Mouse (Mus musculus) brain, adult 2 months (tissue): ENCODE data around the gene Ugt1a1.

Source experiments
- DNase-seq: peaks from one replicate; pipeline ENCODE4 v3.0.0; 2011; ENCODE audit warnings: low read depth, low spot score

The Ugt1a1 gene

GRCm38 (mm10) chr1:88234248-88234610 lies 22.5 kb downstream of the Ugt1a1 start:
- no peak for DNase-seq

- DNase-seq: no peak
Observed at GRCm38 (mm10) chr1:88234646-88235045, 22.9 kb downstream of the Ugt1a1 start.

DNA sequence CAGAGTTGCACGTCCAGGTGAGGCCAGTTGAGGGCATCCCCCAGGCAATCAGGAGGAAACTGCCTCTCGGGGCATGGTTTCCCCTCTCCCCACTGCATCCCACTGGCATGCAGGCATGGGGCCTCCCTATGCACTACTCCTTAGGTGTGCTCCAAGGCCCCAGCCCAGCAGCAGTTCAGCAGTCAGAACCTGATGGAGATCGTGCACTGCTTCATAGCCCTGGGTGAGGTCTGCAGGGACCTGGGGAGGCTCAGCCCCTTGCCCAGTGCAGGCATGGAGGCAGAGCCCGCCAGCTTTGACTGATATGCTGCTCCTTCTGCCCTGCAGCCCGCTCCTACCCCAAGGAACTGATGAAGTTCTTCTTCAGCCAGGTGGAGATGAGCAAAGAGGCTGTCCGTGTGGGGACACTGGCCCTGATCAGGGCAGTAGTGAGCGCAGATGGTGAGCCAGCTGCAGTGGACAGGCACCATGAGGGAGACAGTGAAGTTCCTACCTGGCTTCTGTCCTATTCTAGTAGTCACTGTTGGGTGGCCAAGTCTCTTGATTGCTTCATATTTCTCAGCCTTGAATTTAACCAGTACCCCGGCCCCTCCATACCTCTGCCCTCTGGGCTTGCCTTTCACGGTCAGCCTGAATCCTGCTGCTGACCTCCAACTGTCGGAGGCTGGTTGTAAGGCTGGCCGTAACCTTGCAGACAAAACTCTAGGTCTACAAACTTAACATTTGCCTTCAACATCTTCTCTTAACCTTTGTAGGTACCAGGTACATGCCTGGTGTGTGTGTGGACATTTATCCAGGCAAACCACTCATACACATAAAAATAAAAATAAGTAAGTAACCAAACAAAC lies 23.5 kb downstream of the Ugt1a1 start:
- DNase-seq: no peak

DNA sequence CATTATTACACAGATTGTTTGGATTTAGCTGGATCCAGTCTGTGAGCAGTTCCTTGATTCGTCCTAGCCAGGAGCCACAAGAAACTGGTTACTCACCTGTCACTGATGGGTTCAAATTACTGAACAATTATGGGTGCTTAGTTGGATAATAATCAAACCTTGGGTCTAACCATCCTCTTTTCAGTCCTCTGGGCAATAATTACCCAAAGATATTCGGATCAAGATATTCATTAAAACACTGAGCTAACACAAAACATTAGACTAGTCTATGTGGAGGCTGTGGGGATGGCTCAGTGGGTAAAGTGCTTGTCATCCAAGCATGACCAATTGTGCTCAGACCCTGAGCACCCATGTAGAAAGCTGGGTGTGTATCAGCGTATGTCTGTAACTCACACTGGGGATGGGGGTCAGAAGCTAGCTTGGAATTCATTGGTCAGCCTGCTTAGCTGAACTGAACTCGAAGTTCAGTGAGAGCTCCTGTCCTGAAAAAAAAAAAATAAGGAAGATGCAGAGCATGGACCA lies 24.2 kb downstream of the Ugt1a1 start:
- no peak for DNase-seq

- DNase-seq: no peak
Observed at GRCm38 (mm10) chr1:88237311-88237710, 25.6 kb downstream of the Ugt1a1 start.

DNA sequence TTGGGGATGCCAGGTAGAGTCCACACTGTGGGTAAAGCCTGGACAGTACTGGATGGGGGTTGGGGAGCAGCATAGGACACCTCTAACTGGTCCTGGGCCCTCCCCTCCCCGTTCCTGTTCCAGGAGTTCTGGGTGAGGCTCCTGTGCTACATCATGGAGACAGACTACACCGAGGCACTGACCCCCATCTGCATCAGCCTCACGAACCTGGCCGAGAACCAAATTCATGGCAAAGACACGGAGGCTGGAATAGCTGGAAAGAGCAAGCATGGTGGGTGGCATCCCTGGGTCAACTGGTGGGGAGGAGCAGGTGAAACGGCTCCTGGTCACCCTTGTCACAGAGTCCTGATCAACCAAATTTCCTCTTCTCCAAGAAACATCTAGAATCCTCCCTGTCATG lies 27.0 kb downstream of the Ugt1a1 start:
- no peak for DNase-seq

DNA sequence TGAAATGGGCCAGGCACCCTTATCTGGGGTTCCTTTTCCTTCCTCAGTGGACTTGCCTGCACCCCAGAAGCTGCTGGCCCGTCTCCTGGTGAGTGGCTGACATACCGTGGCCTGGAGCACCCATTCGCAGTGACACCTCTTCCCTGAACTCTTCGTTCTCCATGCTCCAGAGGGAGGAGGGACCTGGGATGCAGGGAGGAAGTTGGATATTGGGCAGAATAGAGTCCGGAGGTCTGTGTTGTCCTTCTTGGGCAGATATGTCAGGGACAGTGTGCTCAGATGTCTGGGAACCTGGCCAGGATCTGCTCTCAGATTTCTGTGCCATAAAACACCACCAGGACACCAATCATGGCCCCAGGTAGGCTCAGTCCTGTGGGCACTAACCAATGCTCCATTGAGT lies 28.3 kb downstream of the Ugt1a1 start:
- no peak for DNase-seq

DNA sequence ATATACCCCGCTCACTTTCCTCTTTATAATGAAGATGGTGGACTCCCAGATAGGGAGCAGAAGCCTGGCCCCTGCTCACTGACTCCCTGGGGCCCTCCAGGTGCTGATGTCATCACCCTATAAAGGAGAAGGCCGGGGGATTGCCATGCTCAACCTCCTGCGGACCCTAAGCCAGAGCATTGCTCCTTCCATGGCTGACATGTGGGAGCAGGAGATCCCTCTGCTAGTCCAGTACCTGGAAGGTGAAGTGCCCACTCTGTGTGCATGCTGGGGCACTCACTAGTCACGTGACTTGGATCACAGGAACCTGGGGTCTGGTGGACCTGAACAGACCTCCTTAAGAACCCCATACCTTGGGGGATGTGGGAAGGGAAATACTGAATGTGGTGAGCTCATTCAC lies 28.8 kb downstream of the Ugt1a1 start:
- no peak for DNase-seq

DNA sequence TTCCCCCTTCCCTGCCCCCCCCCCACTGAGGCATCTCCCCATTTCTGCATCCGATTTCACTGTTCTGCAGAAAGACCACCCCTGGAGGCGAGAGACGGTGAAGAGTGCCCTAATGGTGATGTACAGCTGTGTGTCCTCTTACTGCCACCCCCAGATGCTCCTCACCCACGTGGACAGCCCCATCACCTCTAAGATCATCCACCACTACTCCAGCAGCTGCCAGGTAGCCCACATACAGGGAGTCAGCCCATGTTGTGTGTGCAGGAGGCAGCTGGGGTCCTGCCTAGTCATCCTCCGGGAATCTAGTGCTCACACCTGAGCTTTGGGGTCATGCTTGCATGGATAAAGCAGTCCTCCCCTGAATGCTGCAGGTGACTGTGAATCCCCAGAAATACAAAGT lies 32.1 kb downstream of the Ugt1a1 start:
- no peak for DNase-seq

GRCm38 (mm10) chr1:88245881-88246280 lies 34.1 kb downstream of the Ugt1a1 start:
- DNase-seq: no peak

DNA sequence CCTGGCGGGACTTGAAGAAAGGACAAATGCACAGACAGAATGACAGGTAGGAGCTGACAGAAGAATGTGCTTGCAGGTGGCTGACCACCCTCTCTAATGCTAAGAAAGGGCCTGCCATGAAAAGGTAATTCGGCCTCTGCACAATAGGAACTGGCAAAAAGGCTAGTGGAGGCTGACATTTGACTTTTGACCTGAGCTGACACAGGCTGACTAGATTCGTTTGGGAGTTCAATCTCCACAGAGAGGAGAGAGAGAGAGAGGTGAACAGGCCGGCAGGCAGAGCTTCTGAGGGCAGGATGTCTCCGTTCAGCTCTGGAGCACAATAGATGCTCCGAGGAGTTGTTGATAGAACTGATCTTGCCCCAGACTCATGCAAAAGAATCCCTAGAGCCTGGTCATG lies 34.6 kb downstream of the Ugt1a1 start:
- DNase-seq: no peak

- DNase-seq: no peak
Observed at GRCm38 (mm10) chr1:88247660-88248059, 35.9 kb downstream of the Ugt1a1 start.

DNA sequence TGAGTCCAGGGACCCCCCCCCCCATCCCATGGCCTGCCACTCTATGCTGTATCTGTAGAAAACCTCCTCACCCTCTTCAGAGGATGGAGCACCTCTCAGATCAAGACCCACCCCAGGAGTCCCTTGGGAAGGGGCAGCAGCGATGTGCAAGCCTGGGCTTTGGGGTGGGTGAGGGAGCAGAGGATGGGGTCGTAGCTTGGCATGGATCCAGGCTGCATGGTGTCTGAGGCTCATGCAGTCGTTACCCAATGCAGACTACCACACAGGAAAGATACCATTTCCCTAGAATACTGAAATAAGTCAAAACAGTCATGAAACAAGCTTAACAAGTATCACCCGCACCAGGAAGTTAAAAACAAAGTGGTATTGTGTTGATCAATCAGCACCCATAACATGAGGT lies 36.9 kb downstream of the Ugt1a1 start:
- DNase-seq: no peak

DNA sequence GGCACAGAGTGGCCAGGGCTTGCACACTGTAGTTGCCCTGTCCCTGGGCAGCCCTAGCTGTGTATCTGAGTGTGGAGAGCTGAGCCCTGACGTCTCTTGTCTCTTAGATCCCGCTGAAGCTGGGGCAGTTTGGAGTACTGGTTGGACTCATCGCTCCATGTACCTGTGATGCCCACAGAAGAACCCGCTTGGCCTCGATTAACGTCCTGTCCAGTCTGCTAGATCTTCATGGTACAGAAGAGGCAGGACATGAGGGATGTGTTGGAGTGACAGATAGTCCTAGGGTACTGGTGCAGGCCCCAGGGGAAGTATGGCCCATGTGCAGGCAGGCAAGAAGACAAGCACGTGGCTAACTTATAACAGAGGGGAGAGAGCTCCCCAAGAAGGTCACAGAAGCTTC lies 37.8 kb downstream of the Ugt1a1 start:
- no peak for DNase-seq

- DNase-seq: no peak
Observed at GRCm38 (mm10) chr1:88250023-88250422, 38.3 kb downstream of the Ugt1a1 start.

DNA sequence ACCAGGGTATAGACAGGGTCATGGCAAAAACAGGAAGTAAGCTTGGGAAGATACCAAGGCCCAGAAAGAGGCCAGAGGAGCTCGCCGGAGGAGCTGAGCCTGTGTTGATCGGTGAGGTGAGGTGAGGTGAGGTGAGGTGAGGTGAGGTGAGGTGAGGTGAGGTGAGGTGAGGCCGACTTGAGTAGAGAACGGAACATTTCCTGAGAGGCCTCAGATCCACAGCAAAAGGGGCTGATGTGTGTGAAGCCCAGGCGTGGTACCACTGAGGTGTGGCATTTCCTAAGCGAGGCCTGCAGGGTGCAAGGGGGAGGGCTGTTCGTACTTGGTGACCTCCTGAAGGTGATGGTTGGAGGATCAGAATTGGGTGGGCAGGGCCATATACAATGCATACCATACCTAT lies 41.3 kb downstream of the Ugt1a1 start:
- DNase-seq: no peak

GRCm38 (mm10) chr1:88253540-88253939 lies 41.8 kb downstream of the Ugt1a1 start:
- DNase-seq: no peak

- DNase-seq: no peak
Observed at GRCm38 (mm10) chr1:88254793-88255465, 43.2 kb downstream of the Ugt1a1 start.

GRCm38 (mm10) chr1:88255466-88255857 lies 43.7 kb downstream of the Ugt1a1 start:
- DNase-seq: no peak

DNA sequence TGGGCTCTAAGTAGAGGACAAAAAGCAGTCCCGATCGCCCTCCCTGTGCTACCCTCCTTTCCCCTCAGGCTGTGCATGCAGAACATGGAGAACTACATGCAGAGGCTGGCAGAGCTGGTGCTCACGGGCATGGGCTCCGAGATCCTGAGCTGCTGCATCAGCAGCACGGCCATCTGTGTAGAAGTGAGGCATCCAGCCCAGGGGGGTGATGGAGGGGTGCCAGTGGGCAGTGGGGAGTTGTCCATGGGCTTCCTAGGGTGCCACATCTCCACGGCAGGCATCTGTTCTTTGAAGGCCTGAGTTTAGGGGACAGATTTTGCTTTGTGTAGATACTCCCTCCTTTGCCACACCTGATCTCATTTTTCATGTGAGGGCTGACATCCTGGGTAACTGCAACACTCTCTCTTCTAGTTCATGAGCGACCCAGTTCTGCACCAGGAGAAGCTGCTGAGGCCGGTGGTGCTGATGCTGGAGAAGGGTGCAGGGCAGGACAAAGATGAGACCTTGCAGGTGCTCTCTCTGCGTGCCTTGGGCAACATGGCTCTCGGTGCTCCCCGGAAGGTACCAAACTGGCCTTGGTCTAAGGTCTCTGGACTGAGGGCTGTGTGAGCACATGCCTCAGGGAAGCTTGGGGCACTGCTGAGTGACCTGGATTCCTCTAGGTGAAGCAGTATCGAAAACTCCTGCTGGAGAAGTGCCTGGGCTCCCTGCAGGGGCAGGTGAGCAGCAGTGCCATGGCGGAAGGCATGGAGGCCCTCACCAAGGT lies 44.4 kb downstream of the Ugt1a1 start:
- DNase-seq: no peak

- DNase-seq: no peak
Observed at GRCm38 (mm10) chr1:88256886-88257663, 45.3 kb downstream of the Ugt1a1 start.

DNA sequence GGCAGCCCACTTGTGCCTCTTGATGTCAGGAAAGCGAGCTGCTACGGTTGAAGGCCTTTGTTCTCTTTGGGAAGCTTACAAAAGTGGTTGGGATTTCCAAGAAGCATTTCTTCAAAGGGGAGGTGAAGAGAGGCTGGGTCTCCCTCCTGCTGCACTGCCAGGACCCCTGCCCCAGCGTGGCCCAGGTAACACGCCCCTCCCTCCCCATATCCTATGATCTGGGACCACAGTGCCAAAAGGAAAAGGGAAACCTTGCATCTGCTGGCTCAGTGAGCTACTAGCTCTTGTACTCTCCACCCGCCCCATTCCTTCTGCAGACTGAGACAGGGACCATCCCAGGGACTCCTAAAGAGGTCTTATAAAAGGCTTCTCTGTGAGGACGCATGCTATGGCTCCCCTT lies 45.9 kb downstream of the Ugt1a1 start:
- no peak for DNase-seq
